Mouse (Mus musculus) right cerebral cortex, adult 2 months (tissue): Measurements from ENCODE around the gene Ubxn2a.

Source experiments
- DNase-seq, 2 experiments: peaks; one replicate each; pipeline ENCODE4 v3.0.0; 2021 to 2022; ENCODE audit warnings: low spot score in 2 of 2

Gene Ubxn2a

DNA sequence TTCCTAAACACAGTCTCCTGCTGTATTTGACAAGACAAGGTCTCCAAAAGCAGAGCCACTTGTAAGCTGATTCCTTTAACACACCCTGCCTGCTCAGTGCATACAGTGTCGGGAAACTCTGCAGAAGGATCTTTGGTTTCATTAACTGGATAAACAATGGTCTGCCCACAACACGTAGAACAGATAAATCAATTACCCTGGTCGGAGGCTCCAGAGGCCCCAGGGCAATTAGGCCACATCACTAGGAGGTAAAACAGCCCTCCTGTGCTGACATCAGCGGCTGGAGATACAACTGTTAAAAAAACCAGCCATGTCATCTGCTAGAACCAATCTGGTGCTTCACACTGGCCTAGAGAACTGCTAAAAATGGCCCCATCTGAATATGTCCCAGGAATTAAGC lies 70.5 kb downstream of the Ubxn2a start:
- no peak for DNase-seq
